Mouse (Mus musculus) lung, postnatal 0 days (tissue): ENCODE results near the gene Tmem248. TPM values are rescaled to one million over a fixed set of nuclear protein-coding genes. Genes with fewer than 3 reads are reported as not detected.
A peak's percentile ranks its signal among the peaks of the same experiment; 100 is the strongest.
"Not testable (repeated sequence)": the region's sequence is repeated elsewhere in the genome, so short reads cannot be mapped to it uniquely, and the experiment has no call there.

Experiments
- ATAC-seq: fragments of 200-750 bp; cut with Nextera tagmentation; 2 replicates; pipeline ENCODE4 v1.8.0; 2017; ENCODE audit warnings: moderate library complexity
- DNase-seq: peaks from one replicate; pipeline ENCODE4 v3.0.0-alpha.2; 2016; ENCODE audit warnings: low spot score
- H3K27ac ChIP-seq: fragments of 300-500 bp; sonication (generic); 2 replicates; pipeline ENCODE4 v1.5.1; 2014; ENCODE audit warnings: antibody characterized with exemption, mild to moderate bottlenecking, low read length, mixed read lengths
- H3K27me3 ChIP-seq: fragments of 300-500 bp; sonication (generic); replicated peaks from 2 replicates; pipeline ENCODE4 v1.6.1; 2014; ENCODE audit warnings: low read length, mixed read lengths; ENCODE audit not compliant: insufficient read depth
- H3K36me3 ChIP-seq: fragments of 300-500 bp; sonication (generic); 2 replicates; pipeline ENCODE4 v1.6.1; 2014; ENCODE audit warnings: low read length, mixed read lengths; ENCODE audit not compliant: insufficient read depth
- H3K4me1 ChIP-seq: fragments of 300-500 bp; sonication (generic); 2 replicates; pipeline ENCODE4 v1.6.1; 2014; ENCODE audit warnings: antibody characterized with exemption, low read depth, low read length, mixed read lengths; ENCODE audit not compliant: insufficient read depth
- H3K4me2 ChIP-seq: fragments of 300-500 bp; sonication (generic); replicated peaks from 2 replicates; pipeline ENCODE4 v1.6.1; 2014; ENCODE audit warnings: low read depth, mild to moderate bottlenecking, low read length, moderate library complexity, mixed read lengths
- H3K4me3 ChIP-seq: fragments of 300-500 bp; sonication (generic); 2 replicates; pipeline ENCODE4 v1.5.1; 2014; ENCODE audit warnings: low read depth, low read length
- H3K9ac ChIP-seq: fragments of 300-500 bp; sonication (generic); replicated peaks from 2 replicates; pipeline ENCODE4 v1.6.1; 2014; ENCODE audit warnings: low read depth, mild to moderate bottlenecking
- H3K9me3 ChIP-seq: fragments of 300-500 bp; sonication (generic); 2 replicates; pipeline ENCODE4 v1.6.1; 2016; ENCODE audit warnings: low read length, mixed read lengths
- CTCF ChIP-seq: IDR thresholded peaks from 2 replicates; pipeline ENCODE4 v1.5.1; 2016; ENCODE audit warnings: antibody characterized with exemption, mild to moderate bottlenecking
- EP300 ChIP-seq: IDR thresholded peaks from 2 replicates; pipeline ENCODE4 v1.6.1; 2016; ENCODE audit warnings: antibody characterized with exemption, mild to moderate bottlenecking, control low read depth
- WGBS: fragments of 180-500 bp; shearing (Covaris S2); extraction: QIAGEN DNeasy Blood & Tissue Kit; methylation state at CpG from one replicate; pipeline ENCODE4 v1.1.7; 2014; 5-methylcytosine and 5-hydroxymethylcytosine counted together
- polyA plus RNA-seq: library from polyadenylated mRNA; unstranded; fragments of >200 nt; fragmentation: Nextera tagmentation; extraction: Ambion mirVana; gene quantifications from 2 replicates; pipeline ENCODE4 v1.2.1, GENCODE M21; 2015

The Tmem248 gene
- polyA plus RNA-seq, 1 experiment from 2014 or later = 46.4 TPM

GRCm38 (mm10) chr5:130241426-130241825, 24.5 kb downstream of the Tmem248 start:
- WGBS = 90% methylated on average over 12 of the region's 12 CpGs

GRCm38 (mm10) chr5:130247823-130248222, 30.9 kb downstream of the Tmem248 start:
- WGBS = 55% methylated on average over 5 of the region's 5 CpGs
- H3K27ac ChIP-seq = no peak overlapping the region
- no peaks in the 10 kb centered on the region for H3K9me3 ChIP-seq
- H3K27me3 ChIP-seq = no peaks in the 10 kb centered on the region
- no peak for DNase-seq
- TF ChIP-seq CTCF = no peak
- 0 out of 2 replicates have a peak, but pooled peaks have one; percentile 14 for TF ChIP-seq EP300
- no peak for ATAC-seq
- H3K36me3 ChIP-seq = peaks cover 46% of the 10 kb centered on the region
- no peak overlapping the region for H3K4me3 ChIP-seq
- no peaks in the 10 kb centered on the region for H3K4me1 ChIP-seq
- H3K9ac ChIP-seq = no peak overlapping the region
- no peak overlapping the region for H3K4me2 ChIP-seq

More at GRCm38 (mm10) chr5:130241426-130241825, 24.5 kb downstream of the Tmem248 start:
- Histone ChIP-seq H3K27me3 (no peaks in the 10 kb centered on the region), H3K4me1 (no peaks in the 10 kb centered on the region), H3K9me3 (no peaks in the 10 kb centered on the region), H3K4me3 (no peak overlapping the region), H3K36me3 (peaks cover 59% of the 10 kb centered on the region; the same call in 1 of the 2 replicates), H3K9ac (no peak overlapping the region), H3K27ac (no peak overlapping the region), H3K4me2 (no peak overlapping the region)
- ATAC-seq (no peak), DNase-seq (no peak)
- TF ChIP-seq CTCF (no peak), EP300 (no peak)

- Histone ChIP-seq H3K4me1 (peaks cover 4% of the 10 kb centered on the region; the same call in 1 of the 2 replicates), H3K9ac (peak overlapping the region; percentile 93), H3K4me3 (peak overlapping the region; percentile 79), H3K27ac (peak overlapping the region; percentile 93), H3K4me2 (peak overlapping the region; percentile 65), H3K36me3 (peaks cover 12% of the 10 kb centered on the region; the same call in 1 of the 2 replicates), H3K9me3 (no peaks in the 10 kb centered on the region), H3K27me3 (no peaks in the 10 kb centered on the region)
- TF ChIP-seq CTCF (peak; percentile 71), EP300 (no peak)
- ATAC-seq (0 out of 2 replicates have a peak, but pooled peaks have one; percentile 9), DNase-seq (peak; percentile 93)
- 6% methylated on average over 19 of the region's 19 CpGs for WGBS
Measured at GRCm38 (mm10) chr5:130254164-130255016, 37.5 kb downstream of the Tmem248 start.

GRCm38 (mm10) chr5:130255017-130255720, 38.3 kb downstream of the Tmem248 start, which contains the start of the genes Sbds and Tyw1:
Gene Sbds (minus strand): TSS chr5:130255530.
Gene Tyw1 (plus strand): TSS chr5:130255619.
- peak within 1 kb of the TSS; percentile 79 for H3K4me3 ChIP-seq
- H3K27ac ChIP-seq = peak within 1 kb of the TSS; percentile 93
- TF ChIP-seq EP300 (peak; percentile 44; the same call in 1 of the 2 replicates), CTCF (peak; percentile 14; the same call in 1 of the 2 replicates)

GRCm38 (mm10) chr5:130255799-130256525, 39.1 kb downstream of the Tmem248 start:
- not testable (repeated sequence) for ATAC-seq, H3K4me1 ChIP-seq, H3K36me3 ChIP-seq, H3K9ac ChIP-seq, H3K27me3 ChIP-seq, H3K9me3 ChIP-seq, H3K27ac ChIP-seq
- Histone ChIP-seq H3K4me2 (peak overlapping the region; percentile 63), H3K4me3 (peak overlapping the region; percentile 79; the same call in 1 of the 2 replicates)
- DNase-seq = peak; percentile 24
- WGBS = 23% methylated on average over 20 of the region's 20 CpGs

More at GRCm38 (mm10) chr5:130255017-130255720, 38.3 kb downstream of the Tmem248 start, which contains the start of the genes Sbds and Tyw1:
- Histone ChIP-seq H3K9me3 (no peaks in the 10 kb centered on the region), H3K4me1 (peaks cover 4% of the 10 kb centered on the region; the same call in 1 of the 2 replicates), H3K9ac (peak within 1 kb of the TSS; percentile 93), H3K4me2 (peak within 1 kb of the TSS; percentile 65), H3K36me3 (peaks cover 12% of the 10 kb centered on the region; the same call in 1 of the 2 replicates), H3K27me3 (no peaks in the 10 kb centered on the region)
- ATAC-seq = peak; percentile 91
- 1% methylated on average over 52 of the region's 52 CpGs for WGBS
- peak; percentile 99 for DNase-seq
